Comparison of ENCODE assay signal across 8 mouse cellular contexts in the genomic region with DNA sequence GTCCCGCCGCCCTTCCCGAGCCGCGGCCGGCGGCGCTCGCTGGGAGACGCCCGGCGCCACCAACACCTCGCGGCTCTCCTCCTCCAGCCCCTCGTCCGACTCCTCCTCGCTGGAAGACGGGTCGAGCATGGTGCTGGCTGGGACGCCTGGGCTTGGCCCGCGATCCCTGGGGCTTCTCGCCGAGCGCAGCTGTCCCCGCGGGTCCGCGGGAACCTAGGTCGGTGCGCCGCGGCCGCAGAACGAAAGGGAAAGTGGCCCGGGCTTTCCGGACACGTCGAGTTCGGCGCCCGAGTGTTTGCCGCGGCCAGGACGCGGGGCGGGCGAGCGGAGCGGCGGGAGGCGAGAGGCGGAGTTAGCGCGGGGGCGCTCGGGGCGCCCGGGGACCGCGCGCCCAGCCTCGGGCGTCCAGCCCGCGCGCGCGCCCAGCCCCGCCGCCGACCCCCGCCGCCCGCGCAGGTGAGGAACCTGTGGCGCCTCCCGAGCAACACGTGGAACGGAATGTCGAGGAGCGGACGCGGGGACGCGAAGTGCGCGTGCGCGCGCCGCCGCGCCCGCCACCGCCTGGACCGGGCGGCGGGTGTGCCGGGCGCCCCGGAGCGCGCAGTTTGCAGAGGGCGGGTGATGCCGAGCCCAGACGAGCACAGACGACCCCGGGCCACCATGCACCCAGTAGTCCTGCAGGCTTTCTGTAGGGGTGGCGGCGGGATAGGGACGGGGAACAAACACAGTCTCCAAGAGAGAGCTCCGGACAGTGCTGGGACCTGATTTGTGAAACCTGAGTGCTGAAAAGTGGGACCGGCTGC. TPM values are rescaled to one million over a fixed set of nuclear protein-coding genes. Genes with fewer than 3 reads are reported as not detected.
DNase-seq lines count a peak whose midpoint lies in the region; ATAC-seq and TF ChIP-seq lines count a peak whose summit lies in the region.

TSS of gene Cadps2 (minus strand) at position 413 of the 803 bp plus-strand sequence.

- no peaks in the 10 kb centered on the region for H3K36me3 ChIP-seq in intestine, embryonic 16.5 days (ENCODE audit: control insufficient read depth, insufficient read depth, low read length)
- no peaks in the 10 kb centered on the region for H3K36me3 ChIP-seq in limb, embryonic 11.5 days (ENCODE audit: control insufficient read depth, insufficient read depth, low read length)

- peak within 1 kb of the TSS; percentile 73 for H3K9ac ChIP-seq in intestine, embryonic 16.5 days (ENCODE audit: low read depth, low read length)
- peak within 1 kb of the TSS; percentile 58 for H3K9ac ChIP-seq in limb, embryonic 11.5 days (ENCODE audit: low read length)

- peak in 1 of 2 experiments; percentile 28 for DNase-seq in layer of hippocampus, adult 2 months (ENCODE audit: low spot score in 2 of 2)
- no peak for DNase-seq in layer of hippocampus, adult 9-10 months (ENCODE audit: low spot score)
- peak; percentile 58 for DNase-seq in embryo, embryonic 10.5 days (ENCODE audit: low spot score)
- peak; percentile 97 for DNase-seq in heart, adult 11 months
- DNase-seq in limb, embryonic 11.5 days (ENCODE audit: low spot score): peak; percentile 63
- DNase-seq in mesoderm, embryonic 11.5 days (ENCODE audit: low read depth, low spot score): peak; percentile 38
- peak; percentile 43 for DNase-seq in right cerebral cortex, postnatal 4 days

- peak; percentile 88 for ATAC-seq in intestine, embryonic 16.5 days
- peak; percentile 75 for ATAC-seq in limb, embryonic 11.5 days (ENCODE audit: insufficient number of reproducible peaks, low FRiP score, low TSS enrichment, low read depth)

- H3K9me3 ChIP-seq in intestine, embryonic 16.5 days (ENCODE audit: control insufficient read depth, low read length): no peaks in the 10 kb centered on the region
- H3K9me3 ChIP-seq in limb, embryonic 11.5 days (ENCODE audit: control insufficient read depth, low read length): no peaks in the 10 kb centered on the region

- peak within 1 kb of the TSS; percentile 78 for H3K27ac ChIP-seq in layer of hippocampus, adult 2 months
- no peak within 1 kb of the TSS for H3K27ac ChIP-seq in intestine, embryonic 16.5 days (ENCODE audit: low read length)
- no peak within 1 kb of the TSS for H3K27ac ChIP-seq in limb, embryonic 11.5 days (replicated peaks; ENCODE audit: low read depth, low read length)

- under 1% methylated on average over 71 of the region's 114 CpGs for WGBS in intestine, embryonic 16.5 days
- under 1% methylated on average over 85 of the region's 114 CpGs for WGBS in limb, embryonic 11.5 days

- 0 out of 2 replicates have a peak, but pooled peaks cover 10% of the 10 kb centered on the region for H3K4me1 ChIP-seq in intestine, embryonic 16.5 days (ENCODE audit: control insufficient read depth, insufficient read depth, low read length)
- no peaks in the 10 kb centered on the region for H3K4me1 ChIP-seq in limb, embryonic 11.5 days (ENCODE audit: control insufficient read depth, insufficient read depth, low read length)

- H3K27me3 ChIP-seq in intestine, embryonic 16.5 days (replicated peaks; ENCODE audit: control insufficient read depth, insufficient read depth, low read length): peaks cover 22% of the 10 kb centered on the region
- H3K27me3 ChIP-seq in limb, embryonic 11.5 days (ENCODE audit: control insufficient read depth, insufficient read depth, low read length): peaks cover 15% of the 10 kb centered on the region; the same call in 1 of the 2 replicates

- H3K4me3 ChIP-seq in layer of hippocampus, adult 2 months: peak within 1 kb of the TSS; percentile 87
- H3K4me3 ChIP-seq in intestine, embryonic 16.5 days (ENCODE audit: low read length): peak within 1 kb of the TSS; percentile 71
- peak within 1 kb of the TSS; percentile 61 for H3K4me3 ChIP-seq in limb, embryonic 11.5 days (ENCODE audit: low read depth, low read length)

- peak within 1 kb of the TSS; percentile 89 for H3K4me2 ChIP-seq in intestine, embryonic 16.5 days (ENCODE audit: low read depth, low read length)
- H3K4me2 ChIP-seq in limb, embryonic 11.5 days (ENCODE audit: low read depth, severe bottlenecking): peak within 1 kb of the TSS; percentile 88

- TF ChIP-seq CTCF in layer of hippocampus, adult 2 months (conservative IDR thresholded peaks at IDR 0.05): no peak

RNA-seq across cellular contexts. Expression of gene Cadps2, which starts in this region (rescaled TPM):
- 10 to 100 TPM; 81.1 to 81.7 TPM for total RNA-seq in layer of hippocampus, adult 2 months (2021)
- polyA plus RNA-seq in intestine, embryonic 16.5 days (2015; fragmentation: Nextera tagmentation; extraction: Ambion mirVana): 0.55 and 0.57 TPM in 2 replicates
- 3.3 and 3.4 TPM in 2 replicates for polyA plus RNA-seq in limb, embryonic 11.5 days (2014; fragmentation: Nextera tagmentation; extraction: Ambion mirVana)

Comparison
In these comparisons a context has a peak if more than half of its experiments do, and no peak if none do; other contexts are left out.
1. Peak in ATAC-seq, H3K4me3 ChIP-seq, H3K9ac ChIP-seq and H3K4me2 ChIP-seq in intestine, embryonic 16.5 days; RNA of the gene not detected or under 1 TPM.